Mouse (Mus musculus) kidney, adult 2 months (tissue): ENCODE results near the gene B4galt3.

ENCODE experiments used
- CTCF ChIP-seq: fragments of 200-500 bp; conservative IDR thresholded peaks from 2 replicates; pipeline ENCODE4 v1.5.1; 2011; ENCODE audit warnings: low read depth, mild to moderate bottlenecking, control low read depth, low read length, moderate library complexity, mixed read lengths; ENCODE audit not compliant: insufficient read depth, insufficient read length
- POLR2A ChIP-seq: fragments of 200-500 bp; IDR thresholded peaks from one replicate; pipeline ENCODE4 v1.6.1; 2011; ENCODE audit warnings: low read depth, low read length, control low read depth

DNA sequence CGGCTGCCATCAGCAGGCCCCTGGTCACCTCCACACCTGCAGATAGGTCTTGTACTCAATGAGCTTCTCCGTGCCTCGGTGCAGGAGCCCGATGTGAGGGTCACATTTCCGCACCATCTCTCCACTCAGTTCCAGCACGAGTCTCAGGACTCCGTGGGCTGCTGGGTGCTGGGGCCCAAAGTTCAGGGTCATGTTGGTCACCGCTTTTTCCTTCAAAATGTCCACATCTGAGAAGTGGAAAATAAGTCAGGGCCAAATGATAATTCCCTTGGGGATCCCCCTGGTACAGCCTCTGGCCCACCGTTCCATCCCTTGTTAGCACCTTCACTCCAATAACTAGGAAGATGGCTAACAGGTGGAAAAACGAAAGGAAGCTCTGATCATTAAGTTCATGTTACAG, 29.2 kb upstream of the B4galt3 start:
- TF ChIP-seq CTCF (no peak), POLR2A (no peak)
